Mouse (Mus musculus) layer of hippocampus, adult 2 months (tissue): ENCODE measurements around the gene Nrxn2. TPM values are rescaled to one million over a fixed set of nuclear protein-coding genes. Genes with fewer than 3 reads are reported as not detected.

ENCODE experiments used
- DNase-seq, 2 experiments: peaks; one replicate each; pipeline ENCODE4 v3.0.0; 2022; ENCODE audit warnings: low spot score in 2 of 2
- H3K27ac ChIP-seq: fragments of 200-600 bp; 2 replicates; pipeline ENCODE4 v1.8.1; 2022
- H3K4me3 ChIP-seq: fragments of 200-600 bp; 2 replicates; pipeline ENCODE4 v1.8.1; 2022; ENCODE audit warnings: mild to moderate bottlenecking
- CTCF ChIP-seq: fragments of 200-600 bp; conservative IDR thresholded peaks from 2 replicates; pipeline ENCODE4 v1.8.1; 2022; ENCODE audit warnings: antibody characterized with exemption, mild to moderate bottlenecking, moderate library complexity
- microRNA-seq, 2 experiments: library from miRNA; unstranded; fragments of <30 nt; microRNA quantifications; one replicate each; pipeline ENCODE4 v1.2.0; 2021
- total RNA-seq, 2 experiments: library from RNA; stranded (reverse); gene quantifications; 2 replicates each; pipeline ENCODE4 v1.2.3; 2021

Nrxn2 gene
- total RNA-seq, 2 experiments from 2014 or later, result 405 to 437 TPM

GRCm38 (mm10) chr19:6552302-6553028 lies 133.9 kb downstream of the Nrxn2 start:
- DNase-seq, result peak; percentile 51 to 70
- H3K27ac ChIP-seq, result no peak overlapping the region
- peak; percentile 83 for TF ChIP-seq CTCF
- H3K4me3 ChIP-seq, result no peak overlapping the region

GRCm38 (mm10) chr19:6553174-6553573 lies 134.6 kb downstream of the Nrxn2 start:
- no peak overlapping the region for H3K27ac ChIP-seq
- no peak for DNase-seq
- TF ChIP-seq CTCF, result no peak
- H3K4me3 ChIP-seq, result no peak overlapping the region

GRCm38 (mm10) chr19:6553819-6554582 lies 135.5 kb downstream of the Nrxn2 start:
- no peak for DNase-seq
- H3K4me3 ChIP-seq, result no peak overlapping the region
- TF ChIP-seq CTCF, result no peak
- H3K27ac ChIP-seq, result no peak overlapping the region

DNA sequence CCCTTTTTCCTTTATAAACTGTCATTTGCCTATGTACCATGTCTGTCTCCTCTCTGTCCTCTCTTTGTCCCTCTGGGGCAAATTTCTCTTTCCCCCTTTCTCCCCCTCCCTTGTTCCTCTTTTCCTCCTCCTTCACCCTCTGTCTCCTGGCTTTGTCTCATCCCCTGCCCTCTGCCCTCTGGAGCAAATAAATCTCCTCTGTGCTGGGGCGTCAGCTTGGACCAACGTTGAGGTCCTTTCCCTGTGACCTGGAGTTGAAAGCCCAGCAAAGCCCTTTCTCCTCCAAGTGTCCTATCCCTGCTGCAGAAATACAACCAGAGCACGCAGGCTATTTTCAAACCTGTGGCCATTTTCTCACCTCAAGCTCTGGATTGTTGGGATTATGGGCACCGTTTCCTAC lies 141.0 kb downstream of the Nrxn2 start:
- Histone ChIP-seq H3K27ac (no peak overlapping the region), H3K4me3 (no peak overlapping the region)
- no peak for DNase-seq
- TF ChIP-seq CTCF, result no peak

DNA sequence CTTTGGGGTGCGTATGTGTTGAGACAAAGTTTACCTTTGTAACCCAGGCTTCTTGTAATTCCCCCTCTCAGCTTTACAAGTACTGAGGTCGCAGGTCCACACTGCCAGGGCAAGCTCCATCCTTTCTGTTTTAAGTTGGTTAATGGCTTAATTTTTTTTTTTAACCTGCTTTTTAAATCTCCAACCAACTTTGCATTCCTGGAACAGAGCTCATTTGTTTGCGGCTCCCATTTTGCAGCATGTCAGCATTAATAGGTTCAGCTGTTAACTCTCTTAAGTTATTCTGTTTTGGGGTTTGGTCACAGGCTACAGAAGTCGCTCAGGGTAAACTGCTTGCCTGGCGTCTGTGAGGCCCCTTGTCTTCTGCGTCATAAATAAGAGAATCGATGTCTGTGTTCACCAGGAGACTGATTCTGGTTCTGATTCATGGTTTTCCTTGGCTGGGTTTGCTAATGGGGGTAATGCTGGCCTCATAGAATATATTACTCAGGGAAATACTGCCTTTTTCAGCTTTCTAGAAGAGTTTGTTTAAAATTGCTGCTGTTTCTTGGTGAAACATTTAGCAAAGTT lies 141.8 kb downstream of the Nrxn2 start:
- H3K27ac ChIP-seq, result no peak overlapping the region
- no peak overlapping the region for H3K4me3 ChIP-seq
- DNase-seq, result no peak
- TF ChIP-seq CTCF, result no peak

DNA sequence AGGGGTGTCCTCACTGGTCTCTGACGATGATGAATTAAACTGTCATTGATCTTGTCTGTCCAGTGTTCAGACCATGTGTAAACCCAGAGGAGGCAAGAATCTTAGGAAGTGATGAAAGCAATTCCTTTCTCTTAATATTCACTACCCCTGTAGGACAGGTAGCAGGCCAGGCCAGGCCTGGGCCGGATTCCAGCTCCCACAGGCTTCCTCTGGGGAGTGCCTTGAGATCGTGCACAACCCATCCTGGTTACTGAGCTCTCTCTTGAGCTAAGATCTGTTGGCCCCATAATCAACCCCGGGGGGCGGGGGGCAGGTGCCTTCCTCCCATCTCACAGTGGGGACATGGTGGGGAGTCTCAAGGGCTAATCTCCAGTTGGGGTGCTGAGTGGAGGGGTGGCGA lies 146.6 kb downstream of the Nrxn2 start:
- no peak for TF ChIP-seq CTCF
- Histone ChIP-seq H3K27ac (no peak overlapping the region), H3K4me3 (no peak overlapping the region)
- DNase-seq, result no peak

DNA sequence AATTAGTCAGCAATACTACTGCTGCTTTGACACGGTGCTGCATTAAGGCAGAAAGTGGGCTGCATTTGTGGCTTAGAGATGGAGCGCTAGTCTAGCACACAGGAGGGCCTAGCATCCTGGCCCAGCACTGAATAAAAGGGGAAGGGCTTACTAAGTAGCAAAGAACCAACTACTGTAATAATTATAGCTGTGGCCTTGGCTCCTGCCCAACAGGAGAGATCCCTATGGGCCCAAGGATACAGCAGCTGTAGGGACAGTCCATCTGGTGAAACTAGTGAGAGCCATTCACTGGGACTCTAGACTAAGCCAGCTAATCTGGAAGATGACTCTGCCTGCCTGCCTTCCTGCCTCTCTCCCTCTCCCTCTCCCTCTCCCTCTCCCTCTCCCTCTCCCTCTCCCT lies 147.9 kb downstream of the Nrxn2 start:
- no peak for TF ChIP-seq CTCF
- Histone ChIP-seq H3K27ac (no peak overlapping the region), H3K4me3 (no peak overlapping the region)

GRCm38 (mm10) chr19:6569021-6569420 lies 150.5 kb downstream of the Nrxn2 start:
- Histone ChIP-seq H3K27ac (no peak overlapping the region), H3K4me3 (no peak overlapping the region)
- DNase-seq, result no peak
- TF ChIP-seq CTCF, result no peak

More for the DNA sequence above, 147.9 kb downstream of the Nrxn2 start:
- DNase-seq, result no peak

DNA sequence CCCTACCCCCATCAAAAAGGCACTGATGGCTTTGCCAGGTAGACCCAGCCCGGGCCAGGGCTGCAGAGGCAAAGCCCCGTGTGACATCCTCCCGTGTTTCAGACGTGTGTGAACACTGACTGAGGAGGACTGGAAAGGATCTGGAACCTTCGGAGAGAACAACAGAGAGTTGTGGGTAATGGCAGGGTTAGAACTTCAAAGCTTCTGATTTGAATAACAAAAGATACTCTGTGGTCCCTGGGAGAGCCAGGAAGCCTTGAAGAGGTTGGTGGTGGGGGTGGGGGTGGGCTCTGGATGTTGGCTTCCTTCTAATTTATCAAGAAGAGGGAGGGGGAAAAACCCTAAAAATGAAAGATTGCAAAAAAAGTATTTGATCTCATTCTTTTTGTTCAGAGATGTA lies 151.0 kb downstream of the Nrxn2 start:
- no peak for TF ChIP-seq CTCF
- Histone ChIP-seq H3K4me3 (no peak overlapping the region), H3K27ac (no peak overlapping the region)
- DNase-seq, result no peak

DNA sequence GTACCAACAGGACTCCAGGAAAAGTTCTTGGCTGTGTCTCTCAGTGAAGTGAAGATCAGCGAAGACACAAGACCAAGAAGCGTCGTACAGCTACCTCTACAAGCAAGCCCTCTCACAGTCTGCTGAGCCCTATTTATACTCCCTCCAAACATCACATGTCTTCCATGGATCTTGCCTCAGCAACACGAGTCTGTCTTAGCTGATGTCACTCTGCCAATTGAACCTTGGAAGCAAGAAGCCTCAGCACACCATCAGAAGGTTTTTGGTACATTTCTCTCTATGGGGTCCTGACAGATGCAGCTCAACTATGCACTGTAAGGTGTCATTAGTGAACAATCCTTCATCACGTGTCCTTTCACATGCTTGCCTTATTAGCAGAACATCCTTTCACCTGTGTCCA lies 152.9 kb downstream of the Nrxn2 start:
- no peak for DNase-seq
- Histone ChIP-seq H3K27ac (no peak overlapping the region), H3K4me3 (no peak overlapping the region)
- no peak for TF ChIP-seq CTCF

GRCm38 (mm10) chr19:6572001-6572400 lies 153.5 kb downstream of the Nrxn2 start:
- no peak for TF ChIP-seq CTCF
- no peak for DNase-seq
- H3K27ac ChIP-seq, result no peak overlapping the region
- H3K4me3 ChIP-seq, result no peak overlapping the region

Small RNA genes within 50 kb of the gene (microRNA-seq; reads per million reads assigned to microRNA genes)
- gene Gm26460, result 0 reads per million in 2 experiments

Other genes with a start within 250 kb of the Nrxn2 start
- gene Majin, start 234.3 kb upstream of the Nrxn2 start, total RNA-seq, result not detected
- gene Gpha2, start 192.4 kb upstream of the Nrxn2 start, total RNA-seq, result not detected
- gene Ppp2r5b, start 182.9 kb upstream of the Nrxn2 start, total RNA-seq, result 100 to 1,000 TPM; 127 to 137 TPM
- 10 to 100 TPM; 32.5 to 39.0 TPM for gene Atg2a, start 177.1 kb upstream of the Nrxn2 start, total RNA-seq
- 10 to 100 TPM; 80.2 to 82.3 TPM for gene Ehd1, start 142.0 kb upstream of the Nrxn2 start, total RNA-seq
- gene Cdc42bpg, start 112.3 kb upstream of the Nrxn2 start, total RNA-seq, result 1 to 10 TPM; 5.0 to 5.6 TPM
- 10 to 100 TPM; 63.3 to 72.1 TPM for gene Men1, start 83.8 kb upstream of the Nrxn2 start, total RNA-seq
- 100 to 1,000 TPM in 1 of 2 experiments, 10 to 100 TPM in 1; 81.9 to 105 TPM for gene Map4k2, start 77.6 kb upstream of the Nrxn2 start, total RNA-seq
- 100 to 1,000 TPM; 208 to 222 TPM for gene Sf1, start 55.0 kb upstream of the Nrxn2 start, total RNA-seq
- 10 to 100 TPM; 13.0 to 18.8 TPM for gene Pygm, start 34.3 kb upstream of the Nrxn2 start, total RNA-seq
- 10 to 100 TPM; 31.3 to 36.7 TPM for gene Rasgrp2, start 19.4 kb upstream of the Nrxn2 start, total RNA-seq
- under 1 TPM; 0.20 to 0.37 TPM for gene Slc22a12, start 124.3 kb downstream of the Nrxn2 start, total RNA-seq